Mouse (Mus musculus) thymus, postnatal 36 days (tissue): ENCODE results near the gene Cdc7.

Experiments
- DNase-seq, 2 experiments: peaks; one replicate each; pipeline ENCODE4 v3.0.0; 2022; ENCODE audit warnings: mixed read lengths in 2 of 2

The Cdc7 gene

DNA sequence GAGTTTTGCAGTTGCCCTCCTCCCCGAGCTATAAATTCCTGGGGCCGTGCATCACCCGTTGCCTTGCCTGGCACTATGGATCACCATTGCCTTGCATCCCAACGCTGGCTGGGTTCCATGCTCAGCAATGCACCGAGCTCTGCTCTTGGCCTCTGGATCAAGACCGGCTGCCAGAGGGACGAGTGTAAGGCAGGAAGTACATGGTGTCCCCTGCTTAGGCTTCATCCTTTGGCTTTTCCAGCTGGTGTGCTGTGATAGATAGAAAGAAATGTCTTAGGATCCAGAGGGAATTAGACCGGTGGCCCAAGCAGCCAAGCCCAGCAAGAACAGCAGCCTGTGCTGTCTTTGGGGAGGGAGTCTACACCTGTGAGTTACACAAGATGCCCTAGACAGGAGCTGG is 61.7 kb downstream of the Cdc7 start:
- no peak for DNase-seq

DNA sequence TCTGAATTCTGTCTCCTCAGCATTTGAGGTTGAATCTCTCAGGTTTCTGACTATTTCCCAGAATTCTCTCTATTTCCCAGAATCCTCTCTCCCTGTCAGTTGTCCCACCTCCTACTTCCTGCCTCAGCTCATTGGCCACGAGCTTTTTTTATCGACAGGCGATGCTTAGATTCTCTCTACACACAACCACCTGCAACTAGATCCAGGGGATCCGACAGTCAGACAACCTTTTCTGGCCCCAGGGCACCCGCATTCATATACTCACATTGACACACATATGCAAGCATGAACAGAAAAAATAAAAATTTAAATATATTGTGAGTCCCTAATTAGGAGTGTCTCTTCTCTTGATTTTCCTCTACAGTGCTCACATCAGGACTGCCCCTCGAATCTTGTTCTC is 63.5 kb downstream of the Cdc7 start:
- DNase-seq, result no peak

DNA sequence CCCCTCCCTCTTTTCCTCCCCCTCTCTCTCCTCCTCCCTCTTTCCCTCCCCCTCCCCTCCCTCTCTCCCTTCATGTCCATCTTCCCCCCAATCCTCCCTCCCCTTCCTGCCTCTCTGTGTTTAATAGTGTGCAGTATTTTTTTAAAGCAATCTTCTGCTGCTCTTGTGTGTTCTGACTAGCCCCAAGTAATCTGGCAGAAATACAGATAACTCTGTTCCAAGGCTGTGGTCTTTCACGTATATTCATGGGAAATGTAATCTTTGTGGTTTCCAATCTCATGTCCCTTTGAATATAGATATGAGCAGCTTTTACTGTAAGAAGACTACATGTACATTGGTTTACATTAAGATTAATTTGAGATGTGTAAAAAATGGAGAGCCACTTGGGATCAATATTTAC is 64.4 kb downstream of the Cdc7 start:
- DNase-seq, result no peak

DNA sequence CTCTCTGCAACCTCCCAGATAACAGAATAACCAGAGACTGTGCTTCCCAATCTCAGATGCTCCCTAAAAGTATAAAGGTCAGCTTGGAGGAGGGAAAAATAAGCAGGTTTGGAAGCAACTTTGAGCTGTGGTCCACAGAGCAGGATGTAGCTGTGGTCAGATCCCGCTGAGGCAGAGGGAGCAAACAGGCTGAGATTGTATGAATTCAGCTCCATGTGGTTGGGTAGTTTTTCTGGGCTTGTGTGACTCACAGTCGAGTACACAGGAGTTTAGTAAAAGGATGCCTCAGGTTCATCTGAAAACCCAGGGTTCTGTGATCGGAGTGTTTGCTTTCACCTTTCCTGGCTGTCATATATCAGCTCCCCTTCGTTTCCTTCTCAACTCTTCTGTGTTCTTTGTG is 65.7 kb downstream of the Cdc7 start:
- DNase-seq, result no peak

DNA sequence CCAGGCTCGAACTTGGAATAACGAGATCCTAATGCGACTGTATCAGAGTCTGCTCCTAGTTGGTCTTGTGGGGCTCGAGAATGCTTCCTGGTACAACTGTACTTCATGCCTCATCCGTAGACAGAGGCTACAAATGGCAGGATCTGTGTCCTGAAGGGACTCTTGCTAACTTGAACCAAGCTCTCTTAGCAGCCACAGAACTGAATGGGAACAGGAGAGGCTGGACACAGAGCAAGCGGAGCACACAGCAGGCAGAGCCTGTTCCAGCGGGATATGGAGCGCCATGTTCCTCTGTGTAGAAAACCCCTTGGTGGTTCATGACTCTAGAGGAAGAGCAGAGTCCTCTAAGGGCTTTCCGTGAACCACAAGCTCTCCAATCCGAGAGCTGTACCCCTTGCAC is 66.7 kb downstream of the Cdc7 start:
- DNase-seq, result no peak
